Mouse (Mus musculus) heart, embryonic 13.5 days (tissue): ENCODE data around the gene Luzp4. TPM values are rescaled to one million over a fixed set of nuclear protein-coding genes. Genes with fewer than 3 reads are reported as not detected.
"Not testable (repeated sequence)": the region's sequence is repeated elsewhere in the genome, so short reads cannot be mapped to it uniquely, and the experiment has no call there.

Source experiments
- ATAC-seq: fragments of 200-750 bp; cut with Nextera tagmentation; 2 replicates; pipeline ENCODE4 v1.8.0; 2017; ENCODE audit warnings: moderate TSS enrichment; ENCODE audit not compliant: insufficient number of reproducible peaks, low FRiP score, low TSS enrichment; ENCODE audit errors: extremely low read depth
- H3K27ac ChIP-seq: fragments of 300-500 bp; sonication (generic); replicated peaks from 2 replicates; pipeline ENCODE4 v1.5.1; 2015; ENCODE audit warnings: moderate library complexity, mild to moderate bottlenecking, inconsistent platforms
- H3K27me3 ChIP-seq: fragments of 300-500 bp; sonication (generic); replicated peaks from 2 replicates; pipeline ENCODE4 v1.6.1; 2015; ENCODE audit warnings: mild to moderate bottlenecking, inconsistent platforms
- H3K36me3 ChIP-seq: fragments of 300-500 bp; sonication (generic); 2 replicates; pipeline ENCODE4 v1.6.1; 2015; ENCODE audit warnings: mild to moderate bottlenecking, inconsistent platforms
- H3K4me1 ChIP-seq: fragments of 300-500 bp; sonication (generic); 2 replicates; pipeline ENCODE4 v1.6.1; 2015; ENCODE audit warnings: inconsistent platforms
- H3K4me2 ChIP-seq: fragments of 300-500 bp; sonication (generic); 2 replicates; pipeline ENCODE4 v1.6.1; 2015; ENCODE audit warnings: inconsistent platforms, mild to moderate bottlenecking, moderate library complexity
- H3K4me3 ChIP-seq: fragments of 300-500 bp; sonication (generic); 2 replicates; pipeline ENCODE4 v1.5.1; 2015; ENCODE audit warnings: moderate library complexity, mild to moderate bottlenecking, inconsistent platforms
- H3K9ac ChIP-seq: fragments of 300-500 bp; sonication (generic); 2 replicates; pipeline ENCODE4 v1.6.1; 2015; ENCODE audit warnings: inconsistent platforms, mild to moderate bottlenecking, moderate library complexity
- H3K9me3 ChIP-seq: fragments of 300-500 bp; sonication (generic); 2 replicates; pipeline ENCODE4 v1.6.1; 2016; ENCODE audit warnings: inconsistent platforms
- WGBS: fragments of 180-500 bp; shearing (Covaris S2); methylation state at CpG from one replicate; pipeline ENCODE4 v1.1.7; 2015; ENCODE audit warnings: mixed read lengths; 5-methylcytosine and 5-hydroxymethylcytosine counted together
- polyA plus RNA-seq: library from polyadenylated mRNA; unstranded; fragments of >200 nt; fragmentation: Nextera tagmentation; extraction: Ambion mirVana; gene quantifications from 2 replicates; pipeline ENCODE4 v1.2.1, GENCODE M21; 2015

The Luzp4 gene
- polyA plus RNA-seq: not detected in 2 replicates

DNA sequence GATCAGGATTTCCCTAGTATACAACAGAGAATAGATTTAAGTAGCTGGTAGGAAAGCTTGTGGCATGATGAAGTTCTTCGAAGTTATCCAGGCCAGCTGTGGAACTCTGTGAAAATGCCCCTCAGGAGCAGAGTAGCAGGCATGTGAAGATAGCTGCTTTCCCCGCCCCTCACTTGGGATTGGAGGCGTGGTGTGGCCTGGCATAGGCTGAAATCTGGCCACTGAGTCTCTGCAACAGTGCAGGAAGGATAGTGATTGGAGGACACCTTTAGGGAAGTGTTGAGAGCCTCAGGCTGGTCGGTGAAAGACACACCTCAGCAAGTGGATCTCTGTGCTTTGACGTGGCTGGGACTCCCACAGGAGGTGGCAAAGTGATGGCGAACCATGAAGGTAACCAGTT lies at the start of gene Luzp4:
Gene Luzp4, plus strand, starts transcription at position 301 of the 400 bp plus-strand sequence.
- not testable (repeated sequence) for H3K36me3 ChIP-seq, H3K4me1 ChIP-seq, H3K9ac ChIP-seq, ATAC-seq, H3K4me3 ChIP-seq, H3K9me3 ChIP-seq, H3K27me3 ChIP-seq, H3K27ac ChIP-seq, H3K4me2 ChIP-seq
- WGBS: 62% methylated on average over 5 of the region's 6 CpGs

- not testable (repeated sequence) for H3K9ac ChIP-seq, H3K27me3 ChIP-seq, ATAC-seq, H3K9me3 ChIP-seq, H3K4me2 ChIP-seq, H3K36me3 ChIP-seq, H3K4me1 ChIP-seq, H3K4me3 ChIP-seq, H3K27ac ChIP-seq
- WGBS: 82% methylated on average over 4 of the region's 4 CpGs
Measured at GRCm38 (mm10) chrX:148841801-148842200, 15.6 kb upstream of the Luzp4 start.

Other genes with a start within 250 kb of the Luzp4 start
- not detected in 2 replicates for gene Gm8334, start 242.5 kb upstream of the Luzp4 start, polyA plus RNA-seq
- not detected in 2 replicates for gene Gm15127, start 194.0 kb upstream of the Luzp4 start, polyA plus RNA-seq
- not detected in 2 replicates for gene Ott, start 216.6 kb downstream of the Luzp4 start, polyA plus RNA-seq